ENCODE assay signal across 29 mouse cellular contexts in genomic region chr6:8741659-8742058, GRCm38 (mm10). TPM values are rescaled to one million over a fixed set of nuclear protein-coding genes. Genes with fewer than 3 reads are reported as not detected.
DNase-seq lines count a peak whose midpoint lies in the region; ATAC-seq lines count a peak whose summit lies in the region.
"Had no signal": no experiment of that assay in that cellular context is flagged by ENCODE, and none has a peak within 500 bp of the region (broad histone marks: within the 10 kb centered on the region; RNA-seq: fewer than 3 reads in every experiment).

No protein-coding gene starts in this region.

- H3K27ac ChIP-seq in forebrain, embryonic 11.5 days (ENCODE audit: low read depth, low read length), result no peak overlapping the region
- no peak overlapping the region for H3K27ac ChIP-seq in forebrain, embryonic 14.5 days (ENCODE audit: low read depth, low read length)
- H3K27ac ChIP-seq in kidney, embryonic 14.5 days (ENCODE audit: low read depth, low read length), result no peak overlapping the region
- H3K27ac ChIP-seq in kidney, embryonic 16.5 days (ENCODE audit: low read length), result no peak overlapping the region
- peak overlapping the region; percentile 83 for H3K27ac ChIP-seq in embryonic facial prominence, embryonic 10.5 days (replicated peaks)
- peak overlapping the region; percentile 34; the same call in 1 of the 2 replicates for H3K27ac ChIP-seq in limb, embryonic 13.5 days
- H3K27ac ChIP-seq: gastrocnemius, adult 2 months; heart, embryonic 15.5 days; hindbrain, embryonic 15.5 days; layer of hippocampus, adult 2 months; left cerebral cortex, adult 2 months; liver, embryonic 15.5 days; stomach, postnatal 0 days had no signal

- H3K27me3 ChIP-seq in forebrain, embryonic 11.5 days (ENCODE audit: control insufficient read depth, insufficient read depth, low read length), result no peaks in the 10 kb centered on the region
- H3K27me3 ChIP-seq in forebrain, embryonic 14.5 days (replicated peaks; ENCODE audit: control insufficient read depth, insufficient read depth, low read length), result no peaks in the 10 kb centered on the region
- H3K27me3 ChIP-seq in kidney, embryonic 14.5 days (ENCODE audit: control insufficient read depth, insufficient read depth, low read length), result no peaks in the 10 kb centered on the region
- no peaks in the 10 kb centered on the region for H3K27me3 ChIP-seq in kidney, embryonic 16.5 days (ENCODE audit: insufficient read depth, low read length)
- H3K27me3 ChIP-seq in embryonic facial prominence, embryonic 10.5 days (replicated peaks; ENCODE audit: low read depth, poor library complexity, severe bottlenecking), result no peaks in the 10 kb centered on the region
- H3K27me3 ChIP-seq in limb, embryonic 13.5 days, result no peaks in the 10 kb centered on the region
- H3K27me3 ChIP-seq: heart, embryonic 15.5 days; hindbrain, embryonic 15.5 days; liver, embryonic 15.5 days had no signal

- no peak for DNase-seq in forebrain, embryonic 11.5 days (ENCODE audit: low spot score)
- DNase-seq in forebrain, embryonic 14.5 days (ENCODE audit: low spot score), result no peak
- DNase-seq in embryonic facial prominence, embryonic 10.5 days (ENCODE audit: low spot score), result no peak
- DNase-seq in gastrocnemius, postnatal 10 days, result no peak
- DNase-seq: adrenal gland, postnatal 10 days; cerebellum, adult 8-10 months; cerebellum, postnatal 25 days; gastrocnemius, adult 2 months; kidney, adult 18-20 months; kidney, postnatal 14 days; liver; lung, embryonic 14.5 days; lung, postnatal 14 days; midbrain, embryonic 14.5 days; right cerebral cortex, adult 18-20 months; right cerebral cortex, postnatal 4 days; thymus, adult 18-20 months; thymus, postnatal 25 days had no signal

- H3K9me3 ChIP-seq in forebrain, embryonic 11.5 days (ENCODE audit: control insufficient read depth, low read length), result no peaks in the 10 kb centered on the region
- no peaks in the 10 kb centered on the region for H3K9me3 ChIP-seq in forebrain, embryonic 14.5 days (replicated peaks; ENCODE audit: control insufficient read depth, low read length)
- H3K9me3 ChIP-seq in kidney, embryonic 14.5 days (ENCODE audit: control insufficient read depth, low read length), result no peaks in the 10 kb centered on the region
- H3K9me3 ChIP-seq in kidney, embryonic 16.5 days (ENCODE audit: low read length), result no peaks in the 10 kb centered on the region
- no peaks in the 10 kb centered on the region for H3K9me3 ChIP-seq in embryonic facial prominence, embryonic 10.5 days
- no peaks in the 10 kb centered on the region for H3K9me3 ChIP-seq in limb, embryonic 13.5 days
- H3K9me3 ChIP-seq: G1E; heart, embryonic 10.5 days; heart, embryonic 15.5 days; hindbrain, embryonic 15.5 days; liver, embryonic 15.5 days had no signal

- H3K4me2 ChIP-seq in forebrain, embryonic 11.5 days (ENCODE audit: low read depth, low read length, severe bottlenecking), result no peak overlapping the region
- no peak overlapping the region for H3K4me2 ChIP-seq in forebrain, embryonic 14.5 days (ENCODE audit: low read length)
- no peak overlapping the region for H3K4me2 ChIP-seq in kidney, embryonic 14.5 days (replicated peaks; ENCODE audit: low read depth, low read length)
- H3K4me2 ChIP-seq in kidney, embryonic 16.5 days (replicated peaks; ENCODE audit: low read depth, low read length), result no peak overlapping the region
- H3K4me2 ChIP-seq in limb, embryonic 13.5 days (replicated peaks), result no peak overlapping the region
- H3K4me2 ChIP-seq: heart, embryonic 15.5 days; hindbrain, embryonic 15.5 days; liver, embryonic 15.5 days; lung, embryonic 14.5 days had no signal

- peaks cover 2% of the 10 kb centered on the region; the same call in 1 of the 2 replicates for H3K4me1 ChIP-seq in forebrain, embryonic 11.5 days (replicated peaks; ENCODE audit: control insufficient read depth, insufficient read depth, low read length)
- H3K4me1 ChIP-seq in forebrain, embryonic 14.5 days (ENCODE audit: control insufficient read depth, insufficient read depth, low read length), result no peaks in the 10 kb centered on the region
- no peaks in the 10 kb centered on the region for H3K4me1 ChIP-seq in kidney, embryonic 14.5 days (ENCODE audit: control insufficient read depth, insufficient read depth, low read length)
- no peaks in the 10 kb centered on the region; the same call in 1 of the 2 replicates for H3K4me1 ChIP-seq in kidney, embryonic 16.5 days (ENCODE audit: insufficient read depth, low read length)
- peaks cover 22% of the 10 kb centered on the region for H3K4me1 ChIP-seq in embryonic facial prominence, embryonic 10.5 days
- peaks cover 17% of the 10 kb centered on the region; the same call in 1 of the 2 replicates for H3K4me1 ChIP-seq in limb, embryonic 13.5 days
- H3K4me1 ChIP-seq: heart, embryonic 15.5 days; hindbrain, embryonic 15.5 days; liver, embryonic 15.5 days had no signal

- no peak overlapping the region for H3K9ac ChIP-seq in forebrain, embryonic 11.5 days (ENCODE audit: low read length)
- no peak overlapping the region for H3K9ac ChIP-seq in forebrain, embryonic 14.5 days (ENCODE audit: low read length)
- no peak overlapping the region for H3K9ac ChIP-seq in kidney, embryonic 14.5 days (ENCODE audit: low read depth, low read length)
- no peak overlapping the region for H3K9ac ChIP-seq in kidney, embryonic 16.5 days (replicated peaks; ENCODE audit: low read length)
- no peak overlapping the region for H3K9ac ChIP-seq in limb, embryonic 13.5 days
- H3K9ac ChIP-seq: heart, embryonic 15.5 days; hindbrain, embryonic 15.5 days; liver, embryonic 15.5 days; lung, embryonic 14.5 days had no signal

- no peak overlapping the region for H3K4me3 ChIP-seq in forebrain, embryonic 11.5 days (ENCODE audit: low read depth, low read length)
- no peak overlapping the region for H3K4me3 ChIP-seq in forebrain, embryonic 14.5 days (ENCODE audit: low read depth, low read length)
- H3K4me3 ChIP-seq in kidney, embryonic 14.5 days (ENCODE audit: low read length), result no peak overlapping the region
- H3K4me3 ChIP-seq in kidney, embryonic 16.5 days (ENCODE audit: low read length), result no peak overlapping the region
- H3K4me3 ChIP-seq in embryonic facial prominence, embryonic 10.5 days, result no peak overlapping the region
- no peak overlapping the region for H3K4me3 ChIP-seq in limb, embryonic 13.5 days
- H3K4me3 ChIP-seq: gastrocnemius, adult 2 months; heart, embryonic 10.5 days; heart, embryonic 15.5 days; hindbrain, embryonic 15.5 days; layer of hippocampus, adult 2 months; left cerebral cortex, adult 2 months; liver, embryonic 15.5 days had no signal

- ATAC-seq in forebrain, embryonic 11.5 days (replicated peaks; ENCODE audit: low FRiP score), result 0 out of 2 replicates have a peak, but pooled peaks have one; percentile 46
- ATAC-seq in forebrain, embryonic 14.5 days, result no peak
- ATAC-seq in kidney, embryonic 14.5 days (ENCODE audit: low FRiP score, low TSS enrichment), result peak; percentile 57; the same call in 1 of the 2 replicates
- no peak for ATAC-seq in kidney, embryonic 16.5 days (ENCODE audit: low FRiP score, low TSS enrichment)
- no peak for ATAC-seq in limb, embryonic 13.5 days (ENCODE audit: low FRiP score, low read depth)

- WGBS in forebrain, embryonic 11.5 days, result 17% methylated on average over 1 of the region's 1 CpGs
- WGBS in forebrain, embryonic 14.5 days, result 10% methylated on average over 1 of the region's 1 CpGs
- 6% methylated on average over 1 of the region's 1 CpGs for WGBS in kidney, embryonic 14.5 days
- WGBS in kidney, embryonic 16.5 days, result 8% methylated on average over 1 of the region's 1 CpGs
- 23% methylated on average over 1 of the region's 1 CpGs for WGBS in embryonic facial prominence, embryonic 10.5 days
- 29% methylated on average over 1 of the region's 1 CpGs for WGBS in limb, embryonic 13.5 days

- no peaks in the 10 kb centered on the region for H3K36me3 ChIP-seq in forebrain, embryonic 11.5 days (ENCODE audit: control insufficient read depth, insufficient read depth, low read length)
- H3K36me3 ChIP-seq in forebrain, embryonic 14.5 days (ENCODE audit: control insufficient read depth, insufficient read depth, low read length), result no peaks in the 10 kb centered on the region
- no peaks in the 10 kb centered on the region for H3K36me3 ChIP-seq in kidney, embryonic 14.5 days (ENCODE audit: control insufficient read depth, insufficient read depth, low read length)
- no peaks in the 10 kb centered on the region for H3K36me3 ChIP-seq in kidney, embryonic 16.5 days (ENCODE audit: insufficient read depth, low read length)
- H3K36me3 ChIP-seq in embryonic facial prominence, embryonic 10.5 days (replicated peaks), result no peaks in the 10 kb centered on the region
- H3K36me3 ChIP-seq in limb, embryonic 13.5 days, result no peaks in the 10 kb centered on the region; the same call in 1 of the 2 replicates
- H3K36me3 ChIP-seq: G1E; heart, embryonic 15.5 days; liver, embryonic 15.5 days had no signal

RNA-seq across cellular contexts. Expression of gene Ica1, which starts 36.6 kb away (rescaled TPM):
- 11.6 and 13.2 TPM in 2 replicates for polyA plus RNA-seq in forebrain, embryonic 11.5 days (2014; fragmentation: Nextera tagmentation; extraction: Ambion mirVana)
- polyA plus RNA-seq in forebrain, embryonic 14.5 days (2014; fragmentation: Nextera tagmentation; extraction: Ambion mirVana), result 44.0 and 48.4 TPM in 2 replicates
- 26.8 and 30.0 TPM in 2 replicates for polyA plus RNA-seq in kidney, embryonic 14.5 days (2014; fragmentation: Nextera tagmentation; extraction: Ambion mirVana)
- 30.4 and 31.8 TPM in 2 replicates for polyA plus RNA-seq in kidney, embryonic 16.5 days (2015; fragmentation: Nextera tagmentation; extraction: Ambion mirVana)
- polyA plus RNA-seq in embryonic facial prominence, embryonic 10.5 days (2016; fragmentation: Nextera tagmentation; extraction: Ambion mirVana), result 16.0 and 16.7 TPM in 2 replicates
- polyA plus RNA-seq in limb, embryonic 13.5 days (2015; fragmentation: Nextera tagmentation; extraction: Ambion mirVana), result 17.3 and 18.8 TPM in 2 replicates
- 1 to 10 TPM; 3.7 to 4.4 TPM for total RNA-seq in gastrocnemius, postnatal 10 days (2021)

Comparison
In these comparisons a context has a peak if more than half of its experiments do, and no peak if none do; other contexts are left out.
1. ATAC-seq: peak in forebrain, embryonic 11.5 days (single experiment) and kidney, embryonic 14.5 days (single experiment); none in forebrain, embryonic 14.5 days (single experiment), kidney, embryonic 16.5 days (single experiment) and limb, embryonic 13.5 days (single experiment).
2. H3K27ac ChIP-seq: peak in embryonic facial prominence, embryonic 10.5 days (single experiment) and limb, embryonic 13.5 days (single experiment); none in forebrain, embryonic 11.5 days (single experiment), forebrain, embryonic 14.5 days (single experiment), kidney, embryonic 14.5 days (single experiment) and kidney, embryonic 16.5 days (single experiment).